Mouse (Mus musculus): ENCODE data around the gene Sorbs1.
A peak's percentile ranks its signal among the peaks of the same experiment; 100 is the strongest.

Gene Sorbs1

GRCm38 (mm10) chr19:40348175-40348574 lies 165.4 kb downstream of the Sorbs1 start:
- DNase-seq (ENCODE audit: extremely low spot score, low spot score), result no peak

DNA sequence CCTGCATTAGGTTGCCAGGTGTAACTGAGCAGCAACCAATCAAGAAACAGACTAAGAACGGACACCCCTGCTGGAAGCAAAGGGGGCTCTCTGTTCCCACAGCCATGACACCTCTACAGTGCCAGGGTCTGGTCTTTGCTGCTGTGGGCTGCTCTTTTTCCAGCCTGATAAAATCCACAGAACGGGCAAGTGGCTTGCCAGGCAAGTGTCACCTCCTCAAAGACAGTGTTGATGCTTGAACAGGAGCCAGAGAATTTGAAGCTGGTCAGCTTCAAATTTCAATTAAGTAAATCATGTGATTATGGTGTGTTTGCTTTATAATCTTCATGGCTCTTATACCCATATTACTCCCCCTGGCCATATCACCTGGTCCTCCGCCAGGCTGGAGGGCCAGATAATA lies 166.7 kb downstream of the Sorbs1 start:
- no peak for DNase-seq (ENCODE audit: extremely low spot score, low spot score)

- no peak for DNase-seq (ENCODE audit: extremely low spot score, low spot score)
Measured at GRCm38 (mm10) chr19:40346232-40346844, 167.2 kb downstream of the Sorbs1 start.

DNA sequence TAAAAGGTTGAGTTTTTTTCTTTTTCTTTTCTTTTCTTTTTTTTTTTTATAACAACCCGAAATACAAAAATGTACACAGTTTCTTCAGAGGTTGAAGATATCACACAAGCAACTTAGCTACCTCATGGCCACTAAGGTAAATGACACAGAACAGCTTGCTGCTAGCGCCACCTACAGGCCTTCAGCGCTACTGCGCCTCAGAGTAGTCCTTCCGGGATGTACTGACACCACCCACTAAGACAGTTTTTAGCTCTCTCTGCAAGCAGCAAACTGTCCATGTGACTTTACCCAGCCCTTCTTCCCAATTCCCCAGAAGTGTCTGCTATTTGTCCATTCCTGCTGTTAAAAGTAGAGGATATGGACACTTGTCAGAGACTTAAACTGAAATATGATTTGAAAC lies 167.9 kb downstream of the Sorbs1 start:
- peak; percentile 58 for DNase-seq (ENCODE audit: extremely low spot score, low spot score)

DNA sequence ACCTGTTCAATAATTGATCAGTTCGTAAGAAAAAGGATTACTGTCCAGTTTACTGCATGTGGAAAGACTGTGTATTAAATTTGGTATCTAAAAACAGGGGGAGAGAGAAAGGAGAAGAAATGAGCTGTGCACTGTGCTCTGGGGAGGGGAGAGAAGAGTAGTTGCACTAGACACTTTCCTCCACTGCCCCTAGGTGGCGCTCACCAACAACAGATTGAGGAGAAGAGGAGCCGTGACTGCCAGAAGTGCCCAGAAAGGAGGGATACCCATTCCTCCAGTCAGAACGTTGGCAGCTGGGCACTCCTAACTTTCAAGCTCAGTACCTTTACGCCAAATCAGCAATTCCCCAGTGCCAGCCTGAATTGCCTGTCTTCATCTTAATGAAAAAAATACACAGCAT lies 170.6 kb downstream of the Sorbs1 start:
- peak; percentile 80 for DNase-seq (ENCODE audit: extremely low spot score, low spot score)

GRCm38 (mm10) chr19:40341141-40341540 lies 172.4 kb downstream of the Sorbs1 start:
- DNase-seq (ENCODE audit: extremely low spot score, low spot score), result peak; percentile 53

DNA sequence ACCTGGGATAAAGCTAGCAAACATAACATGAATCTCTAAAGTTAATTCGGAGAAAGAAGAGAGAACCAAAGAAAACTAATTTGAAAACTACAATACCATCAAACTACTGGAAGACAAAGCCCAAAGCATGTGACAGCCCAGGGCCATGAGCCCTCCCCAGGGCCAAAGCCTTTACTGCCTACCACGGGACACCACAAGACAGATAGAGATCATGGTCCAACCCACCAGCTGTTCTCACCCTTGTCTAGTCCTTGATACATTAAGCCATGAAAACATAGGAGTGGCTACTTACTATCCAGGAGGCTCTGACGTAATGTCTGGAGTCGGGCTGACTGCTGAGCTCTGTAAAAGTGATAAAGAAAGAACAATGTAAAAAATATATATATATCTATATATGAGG lies 176.9 kb downstream of the Sorbs1 start:
- DNase-seq (ENCODE audit: extremely low spot score, low spot score), result no peak

DNA sequence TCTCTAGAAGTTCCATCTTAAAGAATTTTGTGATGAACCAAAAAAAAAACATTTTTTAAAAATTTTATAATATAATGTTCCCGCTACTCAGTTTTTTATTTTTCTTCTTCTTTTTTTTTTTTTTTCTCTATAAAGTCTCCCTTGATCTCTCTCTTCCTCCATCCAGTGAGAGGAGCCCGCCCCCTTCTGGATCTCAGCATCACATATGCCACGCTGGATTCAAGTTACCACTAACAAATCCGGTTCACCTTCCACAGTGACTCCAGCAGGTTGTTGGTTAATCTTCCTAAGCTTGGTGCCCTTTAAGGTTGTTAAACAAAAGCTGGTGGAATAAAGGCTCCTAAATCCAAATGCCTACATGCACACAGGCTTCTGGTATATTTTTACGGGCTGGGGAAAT lies 179.7 kb downstream of the Sorbs1 start:
- no peak for DNase-seq (ENCODE audit: extremely low spot score, low spot score)

DNA sequence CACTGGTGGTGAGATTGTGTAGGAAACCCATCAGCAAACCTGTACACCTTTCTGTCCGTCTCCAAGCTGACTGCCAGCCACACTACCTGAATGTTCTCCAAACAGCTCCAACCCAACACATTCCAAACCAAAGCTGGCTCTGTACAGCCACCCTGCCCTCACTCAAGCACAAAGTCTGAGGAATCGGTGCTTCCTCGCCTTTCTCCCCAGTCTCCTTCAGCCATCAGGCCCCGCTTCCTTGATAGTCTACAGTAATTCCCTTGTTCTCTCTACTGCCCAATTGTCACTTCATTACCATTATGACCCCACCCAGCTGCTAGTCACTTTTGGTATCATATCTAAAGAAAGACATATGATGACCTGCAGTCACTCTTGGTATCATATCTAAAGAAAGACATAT lies 180.5 kb downstream of the Sorbs1 start:
- DNase-seq (ENCODE audit: extremely low spot score, low spot score), result no peak

DNA sequence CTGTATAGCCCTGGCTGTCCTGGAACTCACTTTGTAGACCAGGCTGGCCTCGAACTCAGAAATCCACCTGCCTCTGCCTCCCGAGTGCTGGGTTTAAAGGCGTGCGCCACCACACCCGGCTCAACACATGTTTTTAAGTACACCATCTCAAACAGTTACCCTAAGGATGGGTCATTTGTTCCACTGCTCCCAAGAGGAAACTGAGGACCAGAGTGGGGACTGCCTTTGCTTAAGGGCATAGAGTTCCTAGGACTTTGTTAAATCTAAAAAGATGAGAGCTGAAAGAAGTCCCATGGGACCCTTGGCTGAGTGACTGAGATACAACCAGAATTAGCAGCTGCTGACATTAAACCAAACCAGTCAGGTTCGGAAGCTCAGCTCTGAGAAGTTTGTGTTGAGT lies 181.3 kb downstream of the Sorbs1 start:
- DNase-seq (ENCODE audit: extremely low spot score, low spot score), result no peak

- DNase-seq (ENCODE audit: extremely low spot score, low spot score), result no peak
Measured at GRCm38 (mm10) chr19:40331846-40332245, 181.7 kb downstream of the Sorbs1 start.

- no peak for DNase-seq (ENCODE audit: extremely low spot score, low spot score)
Measured at GRCm38 (mm10) chr19:40326126-40326525, 187.5 kb downstream of the Sorbs1 start.

DNA sequence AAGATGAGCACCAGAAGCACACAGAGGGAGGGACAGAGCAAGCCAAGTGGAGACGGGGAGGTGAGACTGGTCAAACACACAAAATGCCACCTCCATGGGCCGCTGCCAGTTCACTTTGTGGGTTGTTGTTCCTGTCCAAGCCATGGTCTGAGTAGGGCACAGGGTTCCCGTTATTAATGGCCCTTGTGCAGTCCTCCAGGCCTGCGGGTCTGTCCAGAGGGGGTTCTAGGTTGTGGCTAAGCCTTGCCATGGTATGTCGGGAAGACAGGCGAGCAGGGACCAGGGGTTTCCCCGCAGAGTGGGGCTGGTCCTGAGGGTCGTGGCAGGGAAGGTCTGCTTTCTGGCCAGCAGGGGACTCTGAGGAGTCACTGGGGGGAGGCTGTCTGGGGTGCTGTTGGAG lies 188.2 kb downstream of the Sorbs1 start:
- no peak for DNase-seq (ENCODE audit: extremely low spot score, low spot score)

GRCm38 (mm10) chr19:40322226-40322625 lies 191.4 kb downstream of the Sorbs1 start:
- no peak for DNase-seq (ENCODE audit: extremely low spot score, low spot score)

DNA sequence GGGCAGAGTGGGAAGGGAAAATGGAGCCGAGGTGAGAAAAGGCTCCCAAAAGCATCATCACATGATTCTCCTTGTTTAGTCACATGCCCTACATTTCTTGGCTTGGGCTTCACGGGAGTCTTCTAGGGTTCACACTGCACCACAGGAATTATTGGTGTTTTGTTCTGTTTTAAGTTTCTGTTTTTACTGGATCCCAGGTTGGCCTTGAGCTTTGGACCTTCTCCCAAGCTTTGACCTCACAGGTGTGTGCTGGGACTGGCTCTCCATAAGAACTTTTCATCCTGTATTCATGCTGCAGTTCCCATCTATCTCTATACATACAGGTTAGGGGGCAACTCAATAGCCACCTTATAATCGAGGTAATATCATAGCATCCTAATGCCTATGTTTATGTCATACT lies 194.4 kb downstream of the Sorbs1 start:
- no peak for DNase-seq (ENCODE audit: extremely low spot score, low spot score)

DNA sequence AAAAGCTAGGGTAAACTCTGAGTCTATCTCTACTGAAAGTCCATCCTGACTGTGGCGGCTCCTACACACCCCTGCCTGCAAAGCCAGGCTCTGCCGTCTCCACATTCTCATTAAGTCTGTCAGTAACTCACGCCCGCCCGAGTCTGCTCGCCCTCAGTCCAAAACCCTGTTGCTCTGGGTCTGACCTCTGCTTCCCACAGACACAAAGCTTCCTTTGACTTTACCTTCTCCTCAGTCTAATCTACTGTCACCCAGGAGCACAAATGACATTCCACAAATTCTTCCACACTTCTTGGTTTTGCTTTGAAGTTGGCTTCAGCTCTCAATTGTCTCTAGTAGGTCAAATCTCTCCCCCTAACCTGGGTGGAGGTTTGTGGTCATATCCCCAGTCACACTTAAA lies 195.1 kb downstream of the Sorbs1 start:
- DNase-seq (ENCODE audit: extremely low spot score, low spot score), result no peak

DNA sequence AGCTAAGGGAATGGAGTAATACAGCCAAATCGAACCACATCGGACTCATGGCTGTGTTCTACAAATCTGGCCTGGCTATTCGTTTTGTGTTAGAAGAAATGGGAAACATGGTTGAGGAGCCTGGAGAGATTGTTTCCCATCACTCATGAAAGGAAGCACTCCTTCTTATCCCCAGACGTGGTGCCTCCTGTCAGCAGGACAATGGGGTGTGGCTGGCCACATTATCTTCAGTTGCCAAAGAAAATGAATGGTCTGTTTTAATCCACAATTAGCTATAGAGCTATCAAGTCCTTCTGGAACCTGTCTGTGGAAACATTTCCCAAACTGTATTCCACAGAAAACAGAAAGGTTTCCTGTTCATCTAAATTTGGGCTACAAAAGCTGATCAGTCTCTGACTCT lies 196.6 kb downstream of the Sorbs1 start:
- DNase-seq (ENCODE audit: extremely low spot score, low spot score), result no peak

DNA sequence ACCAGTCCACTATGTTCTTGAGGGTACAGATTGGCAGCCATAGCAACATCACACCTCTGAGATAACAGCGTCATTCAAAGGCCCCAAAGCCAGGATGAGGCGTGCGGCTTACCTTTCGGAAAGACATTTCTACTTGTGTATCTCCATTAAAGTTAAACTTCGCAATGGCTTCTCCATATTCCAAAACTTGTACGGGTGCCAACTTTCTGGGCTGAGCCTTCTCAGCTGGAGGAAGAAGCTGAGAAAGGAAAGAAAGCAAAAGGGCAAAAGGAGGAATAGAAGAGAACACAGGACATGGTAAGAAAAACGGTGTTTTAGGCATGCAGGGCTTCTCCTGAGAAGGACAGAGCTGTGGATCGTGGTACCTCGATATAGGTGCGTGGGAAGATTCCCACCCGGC lies 199.3 kb downstream of the Sorbs1 start:
- no peak for DNase-seq (ENCODE audit: extremely low spot score, low spot score)

DNA sequence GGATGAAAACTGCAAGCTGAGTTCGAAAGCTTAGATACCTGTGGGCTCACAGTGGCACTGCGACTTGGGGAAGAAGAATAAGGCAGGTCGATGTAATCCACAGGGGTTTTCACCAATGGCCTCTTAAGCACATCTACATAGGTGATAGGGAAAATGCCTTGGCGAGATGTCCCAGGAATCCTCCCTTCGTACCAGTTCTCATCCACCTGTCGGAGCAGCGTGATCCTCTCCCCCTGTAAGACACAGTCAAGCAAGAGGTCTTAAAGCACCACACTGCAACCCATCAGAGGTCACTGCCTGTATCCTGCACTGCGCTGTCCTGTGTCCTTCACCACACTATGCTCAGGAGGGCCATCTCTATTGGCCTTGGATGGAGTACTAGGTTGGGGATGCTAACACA lies 201.9 kb downstream of the Sorbs1 start:
- no peak for DNase-seq (ENCODE audit: extremely low spot score, low spot score)

DNA sequence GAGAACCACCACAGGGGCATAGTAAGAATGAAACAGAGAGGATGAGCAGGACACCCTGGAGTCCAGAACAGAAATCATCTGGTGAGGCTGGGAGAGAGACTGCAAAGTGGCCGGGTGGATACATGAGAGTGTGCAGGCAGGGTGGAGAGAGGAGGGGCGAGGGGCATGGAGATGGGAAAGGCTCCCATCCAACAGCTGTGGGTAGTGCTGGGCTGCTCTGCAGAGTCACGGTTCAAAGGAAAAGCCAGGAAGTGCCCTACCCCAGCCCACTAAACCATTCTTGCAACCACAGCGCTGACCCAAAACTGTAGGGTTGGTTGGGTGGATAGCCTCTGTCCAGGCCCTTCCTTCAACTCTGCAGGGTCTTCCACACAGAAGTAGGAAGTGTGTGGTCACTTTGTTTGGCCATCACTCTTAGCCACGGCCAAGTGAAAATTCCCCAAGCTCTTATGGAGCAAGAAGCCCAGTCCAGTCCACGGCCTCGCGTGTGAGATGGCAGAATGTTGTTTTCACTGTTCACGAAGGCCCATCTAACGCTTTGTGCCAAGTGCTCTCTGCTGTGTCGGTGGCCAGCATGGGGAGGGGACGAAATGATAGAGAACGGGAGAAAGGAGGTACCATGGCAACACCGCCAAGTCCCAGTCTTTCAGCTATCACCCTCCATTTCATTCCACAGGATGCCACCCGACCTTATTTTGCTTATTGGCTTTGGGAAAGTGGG lies 203.0 kb downstream of the Sorbs1 start:
- DNase-seq (ENCODE audit: extremely low spot score, low spot score), result no peak

DNA sequence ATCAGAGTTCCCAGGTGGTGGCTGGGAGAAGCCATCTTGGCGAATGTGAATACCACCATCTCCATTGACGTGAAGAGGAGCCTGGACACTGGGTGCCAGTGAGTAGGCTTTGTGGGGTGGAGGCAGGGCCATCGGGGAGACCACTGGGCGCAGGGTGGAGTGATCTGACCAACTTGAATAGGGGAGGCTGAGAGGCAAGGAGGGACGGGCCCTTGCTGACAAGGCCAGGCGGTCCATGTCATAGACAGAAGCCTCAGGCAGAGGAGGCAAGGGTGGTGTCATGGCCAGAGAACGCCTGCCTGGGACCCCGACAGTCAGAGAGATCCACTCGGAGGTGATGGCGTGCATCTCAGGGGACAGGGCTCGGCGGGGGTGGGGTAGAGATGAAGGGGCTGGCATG lies 203.7 kb downstream of the Sorbs1 start:
- no peak for DNase-seq (ENCODE audit: extremely low spot score, low spot score)

GRCm38 (mm10) chr19:40307550-40307949 lies 206.0 kb downstream of the Sorbs1 start:
- DNase-seq (ENCODE audit: extremely low spot score, low spot score), result no peak

DNA sequence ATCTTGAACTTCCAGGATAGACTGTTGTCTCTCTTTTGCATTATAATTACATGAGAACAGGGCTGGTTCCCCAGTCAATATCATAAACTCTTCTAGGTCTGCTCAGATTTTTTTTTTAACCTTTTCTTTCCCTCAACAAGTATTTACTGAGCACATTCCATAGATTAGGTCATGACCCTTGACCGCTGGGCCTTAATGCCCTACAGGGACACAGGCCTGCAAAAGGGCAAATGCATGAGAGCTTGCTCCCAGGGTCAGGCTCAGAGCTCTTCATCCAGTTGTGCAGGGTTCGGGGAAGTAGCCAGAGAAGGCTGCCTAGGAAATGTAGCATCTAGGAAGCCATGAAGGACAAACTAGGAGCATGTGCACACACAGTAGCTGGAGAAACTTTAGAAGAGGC lies 206.9 kb downstream of the Sorbs1 start:
- DNase-seq (ENCODE audit: extremely low spot score, low spot score), result no peak
